Mouse (Mus musculus) kidney, adult 11 months (tissue): ENCODE results near the gene Rab39b.

Experiments used
- DNase-seq: peaks from one replicate; pipeline ENCODE4 v3.0.0; 2022

Rab39b gene

GRCm38 (mm10) chrX:75577582-75578324 is at the start of gene Rab39b:
Gene Rab39b, minus strand, starts transcription at chrX:75578231.
- no peak for DNase-seq

GRCm38 (mm10) chrX:75578539-75578938 is 508 bp upstream of the Rab39b start:
- no peak for DNase-seq
